Mouse (Mus musculus) liver, embryonic 14.5 days (tissue): ENCODE data around the gene 2210016F16Rik.

Source experiments
- CTCF ChIP-seq: IDR thresholded peaks from 2 replicates; pipeline ENCODE4 v1.5.1; 2016; ENCODE audit warnings: antibody characterized with exemption, low read depth, control low read depth
- EP300 ChIP-seq: IDR thresholded peaks from 2 replicates; pipeline ENCODE4 v1.6.1; 2016; ENCODE audit warnings: antibody characterized with exemption, low read depth

DNA sequence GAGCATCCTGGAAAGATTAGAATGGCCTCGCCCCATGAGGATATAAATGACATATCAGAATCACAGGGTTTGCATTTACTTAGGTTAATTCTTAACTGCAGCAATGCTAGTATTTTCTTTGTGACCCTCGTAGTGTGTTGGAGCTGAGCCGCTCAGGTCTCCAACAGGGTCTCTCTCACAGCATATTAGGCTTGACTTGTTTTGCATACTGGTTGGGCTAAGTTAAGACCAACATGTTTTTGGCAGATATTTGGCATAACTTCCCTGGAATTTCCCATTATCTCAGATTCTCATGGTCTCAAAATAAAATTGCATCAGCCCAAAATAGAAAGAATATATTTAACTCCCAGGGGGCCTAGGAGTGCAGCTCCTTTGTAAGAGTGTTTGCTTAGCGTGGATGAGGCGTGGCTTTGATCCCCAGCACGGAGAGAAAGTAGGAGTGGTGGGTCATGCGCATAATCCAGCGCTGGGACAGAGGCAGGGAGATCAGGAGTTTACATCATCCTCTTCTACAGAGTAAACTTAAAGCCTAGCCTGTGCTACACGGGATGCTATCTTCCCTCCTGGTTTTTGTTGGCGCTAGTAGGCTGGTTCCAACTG, 38.1 kb upstream of the 2210016F16Rik start:
- no peak for TF ChIP-seq EP300
- TF ChIP-seq CTCF = no peak
